Mouse (Mus musculus) liver, embryonic 14.5 days (tissue): ENCODE data around the gene Ccl27a. TPM values are rescaled to one million over a fixed set of nuclear protein-coding genes. Genes with fewer than 3 reads are reported as not detected.

Experiments used
- ATAC-seq: fragments of 200-750 bp; cut with Nextera tagmentation; 2 replicates; pipeline ENCODE4 v1.8.0; 2017; ENCODE audit warnings: moderate number of reproducible peaks, mild to moderate bottlenecking, moderate library complexity; ENCODE audit not compliant: insufficient read depth
- DNase-seq, 3 experiments: peaks; one replicate each; pipeline ENCODE4 v3.0.0-alpha.2; 2012 to 2013; ENCODE audit warnings: low read depth in 3 of 3, low spot score in 3 of 3
- H3K27ac ChIP-seq: fragments of 300-500 bp; sonication (generic); 2 replicates; pipeline ENCODE4 v1.5.1; 2014; ENCODE audit warnings: moderate library complexity, mild to moderate bottlenecking, control low read depth, inconsistent platforms
- H3K27me3 ChIP-seq: fragments of 300-500 bp; sonication (generic); 2 replicates; pipeline ENCODE4 v1.6.1; 2014; ENCODE audit warnings: mild to moderate bottlenecking, low read length, moderate library complexity; ENCODE audit not compliant: control insufficient read depth, insufficient read depth
- H3K36me3 ChIP-seq: fragments of 300-500 bp; sonication (generic); replicated peaks from 2 replicates; pipeline ENCODE4 v1.6.1; 2014; ENCODE audit warnings: low read depth; ENCODE audit not compliant: control insufficient read depth, insufficient read depth
- H3K4me1 ChIP-seq, 2 experiments: fragments of 200-500 bp in 1 of 2; fragments of 300-500 bp in 1 of 2; sonication (generic) in 1 of 2; replicated peaks; 2 replicates each; pipeline ENCODE4 v1.6.1; 2012 to 2014; ENCODE audit warnings: antibody characterized with exemption in 1 of 2, inconsistent platforms in 1 of 2, low read length in 1 of 2; ENCODE audit not compliant: control insufficient read depth in 2 of 2, insufficient read depth in 2 of 2
- H3K4me2 ChIP-seq: fragments of 300-500 bp; sonication (generic); 2 replicates; pipeline ENCODE4 v1.6.1; 2014; ENCODE audit warnings: low read depth, mild to moderate bottlenecking, control low read depth, moderate library complexity
- H3K4me3 ChIP-seq, 2 experiments: fragments of 200-500 bp in 1 of 2; fragments of 300-500 bp in 1 of 2; sonication (generic) in 1 of 2; 2 replicates each; pipeline ENCODE4 v1.5.1; 2012 to 2014; ENCODE audit warnings: low read depth in 2 of 2, low read length in 2 of 2, mild to moderate bottlenecking in 2 of 2, control low read depth in 1 of 2, inconsistent platforms in 1 of 2, moderate library complexity in 1 of 2; ENCODE audit not compliant: insufficient read depth in 1 of 2
- H3K9ac ChIP-seq: fragments of 300-500 bp; sonication (generic); replicated peaks from 2 replicates; pipeline ENCODE4 v1.6.1; 2014; ENCODE audit warnings: mild to moderate bottlenecking, control low read depth, moderate library complexity
- H3K9me3 ChIP-seq: fragments of 300-500 bp; sonication (generic); 2 replicates; pipeline ENCODE4 v1.6.1; 2016; ENCODE audit warnings: low read length, mixed read lengths; ENCODE audit not compliant: control insufficient read depth
- CTCF ChIP-seq: IDR thresholded peaks from 2 replicates; pipeline ENCODE4 v1.5.1; 2016; ENCODE audit warnings: antibody characterized with exemption, low read depth, control low read depth
- EP300 ChIP-seq: IDR thresholded peaks from 2 replicates; pipeline ENCODE4 v1.6.1; 2016; ENCODE audit warnings: antibody characterized with exemption, low read depth
- WGBS: fragments of 180-500 bp; shearing (Covaris S2); extraction: QIAGEN DNeasy Blood & Tissue Kit; methylation state at CpG from one replicate; pipeline ENCODE4 v1.1.7; 2014; ENCODE audit not compliant: insufficient replicate concordance; 5-methylcytosine and 5-hydroxymethylcytosine counted together
- polyA plus RNA-seq, 2 experiments: library from polyadenylated mRNA; depleted of rRNA in 1 of 2; stranded (reverse) in 1 of 2; unstranded in 1 of 2; fragments of >200 nt; fragmentation: Nextera tagmentation in 1 of 2; extraction: Ambion mirVana in 1 of 2; gene quantifications; 2 replicates each; pipeline versions ENCODE4 v1.2.1 to v1.2.3; 2012 to 2014

Gene Ccl27a
- polyA plus RNA-seq, 2 experiments, result 8.2 to 9.5 TPM

GRCm38 (mm10) chr4:41761680-41762079, 12.4 kb downstream of the Ccl27a start:
- Histone ChIP-seq H3K27me3 (no peaks in the 10 kb centered on the region), H3K4me3 (no peak overlapping the region), H3K9me3 (no peaks in the 10 kb centered on the region), H3K36me3 (no peaks in the 10 kb centered on the region; the same call in 1 of the 2 replicates), H3K4me1 (peaks cover 15 to 24% of the 10 kb centered on the region in 2 experiments), H3K27ac (no peak overlapping the region), H3K9ac (no peak overlapping the region), H3K4me2 (peak overlapping the region; percentile 70)
- DNase-seq, result no peak
- TF ChIP-seq CTCF (no peak), EP300 (no peak)
- ATAC-seq, result no peak

GRCm38 (mm10) chr4:41760911-41761310, 13.1 kb downstream of the Ccl27a start:
- no peak for DNase-seq

GRCm38 (mm10) chr4:41760288-41760721, 13.7 kb downstream of the Ccl27a start:
- Histone ChIP-seq H3K9me3 (no peaks in the 10 kb centered on the region), H3K9ac (peak overlapping the region; percentile 47), H3K27me3 (no peaks in the 10 kb centered on the region), H3K27ac (peak overlapping the region; percentile 27), H3K4me1 (peaks cover 18 to 30% of the 10 kb centered on the region in 2 experiments), H3K4me2 (peak overlapping the region; percentile 70), H3K4me3 (peak overlapping the region; percentile 41 to 52), H3K36me3 (no peaks in the 10 kb centered on the region; the same call in 1 of the 2 replicates)
- TF ChIP-seq CTCF (peak; percentile 63), EP300 (no peak)
- WGBS, result 1% methylated on average over 15 of the region's 15 CpGs
- ATAC-seq (peak; percentile 87), DNase-seq (peak; percentile 71 to 75 (median 71))

More at GRCm38 (mm10) chr4:41760911-41761310, 13.1 kb downstream of the Ccl27a start:
- WGBS, result 72% methylated on average over 4 of the region's 4 CpGs
- no peaks in the 10 kb centered on the region; the same call in 1 of the 2 replicates for H3K36me3 ChIP-seq
- H3K4me1 ChIP-seq, result peaks cover 18 to 30% of the 10 kb centered on the region in 2 experiments
- H3K4me2 ChIP-seq, result peak overlapping the region; percentile 70
- no peaks in the 10 kb centered on the region for H3K27me3 ChIP-seq
- H3K27ac ChIP-seq, result peak overlapping the region; percentile 27; the same call in 1 of the 2 replicates
- TF ChIP-seq CTCF (no peak), EP300 (no peak)
- peak overlapping the region; percentile 47 for H3K9ac ChIP-seq
- ATAC-seq, result no peak; the same call in 1 of the 2 replicates
- peak overlapping the region; percentile 41 to 52 for H3K4me3 ChIP-seq
- H3K9me3 ChIP-seq, result no peaks in the 10 kb centered on the region

GRCm38 (mm10) chr4:41759656-41760287, 14.3 kb downstream of the Ccl27a start:
- Histone ChIP-seq H3K9ac (peak overlapping the region; percentile 47), H3K9me3 (no peaks in the 10 kb centered on the region), H3K4me3 (peak overlapping the region; percentile 41 to 52), H3K4me1 (peaks cover 18 to 31% of the 10 kb centered on the region in 2 experiments), H3K27me3 (no peaks in the 10 kb centered on the region), H3K27ac (peak overlapping the region; percentile 4), H3K4me2 (peak overlapping the region; percentile 70), H3K36me3 (no peaks in the 10 kb centered on the region; the same call in 1 of the 2 replicates)
- TF ChIP-seq EP300 (no peak), CTCF (no peak)
- 20% methylated on average over 6 of the region's 6 CpGs for WGBS
- ATAC-seq, result peak; percentile 27
- DNase-seq, result no peak

GRCm38 (mm10) chr4:41759206-41759605, 14.8 kb downstream of the Ccl27a start:
- ATAC-seq (no peak), DNase-seq (no peak)
- no peaks in the 10 kb centered on the region for H3K9me3 ChIP-seq
- peaks cover 18 to 34% of the 10 kb centered on the region in 2 experiments for H3K4me1 ChIP-seq
- H3K27ac ChIP-seq, result peak overlapping the region; percentile 4; the same call in 1 of the 2 replicates
- 77% methylated on average over 9 of the region's 9 CpGs for WGBS
- no peak overlapping the region for H3K4me2 ChIP-seq
- TF ChIP-seq CTCF (no peak), EP300 (no peak)
- no peak overlapping the region for H3K9ac ChIP-seq
- H3K4me3 ChIP-seq, result no peak overlapping the region
- H3K27me3 ChIP-seq, result no peaks in the 10 kb centered on the region
- no peaks in the 10 kb centered on the region; the same call in 1 of the 2 replicates for H3K36me3 ChIP-seq
